Mouse (Mus musculus): ENCODE measurements around the gene Pja2.
A peak's percentile ranks its signal among the peaks of the same experiment; 100 is the strongest.

DNA sequence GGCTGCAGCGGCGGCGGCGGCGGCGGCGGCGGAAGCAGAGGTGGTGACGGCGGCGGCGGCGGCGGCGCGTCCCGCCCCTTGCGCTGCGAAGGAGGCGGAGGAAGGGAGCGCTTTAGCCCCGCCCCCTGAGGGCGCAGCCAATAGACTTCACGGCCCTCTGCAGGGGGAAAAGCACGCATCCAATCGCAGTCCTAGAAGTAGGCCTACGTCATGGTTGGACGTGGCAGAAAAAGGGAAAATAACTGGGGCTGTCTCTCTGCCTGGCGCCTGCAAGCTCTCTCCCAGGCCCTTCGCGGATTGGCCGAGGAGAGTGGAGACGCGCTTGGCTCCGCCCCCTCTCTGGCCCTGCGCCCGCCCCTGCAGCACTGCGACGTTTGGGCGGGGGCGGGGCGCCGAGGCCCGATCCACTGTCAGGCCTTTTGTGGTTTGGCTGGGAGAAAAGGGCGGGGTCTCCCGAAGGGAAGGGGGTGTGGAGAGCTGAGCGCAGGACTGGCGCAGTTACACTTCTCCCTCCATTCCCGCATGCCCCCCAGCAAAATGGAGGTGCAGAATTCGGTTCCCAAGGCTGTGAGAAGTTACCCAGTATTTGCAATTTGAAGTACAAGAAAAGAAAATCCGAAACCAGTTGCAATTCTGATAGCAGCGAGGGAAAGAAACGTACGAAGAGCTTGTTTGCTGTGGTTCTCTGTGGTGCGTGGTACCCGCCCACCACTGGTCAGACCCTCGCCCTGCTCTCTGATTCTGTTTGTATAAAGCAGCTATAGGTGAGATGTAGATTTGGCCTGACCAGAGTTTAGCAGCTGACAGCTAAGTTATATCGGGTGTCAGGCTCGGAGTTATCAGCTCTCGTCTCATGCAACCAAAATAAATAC is at the start of gene Pja2:
- TF ChIP-seq CTCF (IDR thresholded peaks at IDR 0.05; ENCODE audit: low read depth) (peak; percentile 14; the same call in 1 of the 2 replicates), EP300 (optimal IDR thresholded peaks at IDR 0.05) (no peak)

Data from stomach, postnatal 0 days (tissue).